Mouse (Mus musculus) c-Kit-negative CD71-positive TER-119-positive erythroid progenitor cells, embryonic 14.5 days (primary cell): Measurements from ENCODE around the gene Gm49355.
A peak's percentile ranks its signal among the peaks of the same experiment; 100 is the strongest.
"Not testable (repeated sequence)": the region's sequence is repeated elsewhere in the genome, so short reads cannot be mapped to it uniquely, and the experiment has no call there.

Experiments
- DNase-seq: peaks from one replicate; pipeline ENCODE4 v3.0.0-alpha.2; 2013; ENCODE audit warnings: low read depth, low spot score

Gene Gm49355

DNA sequence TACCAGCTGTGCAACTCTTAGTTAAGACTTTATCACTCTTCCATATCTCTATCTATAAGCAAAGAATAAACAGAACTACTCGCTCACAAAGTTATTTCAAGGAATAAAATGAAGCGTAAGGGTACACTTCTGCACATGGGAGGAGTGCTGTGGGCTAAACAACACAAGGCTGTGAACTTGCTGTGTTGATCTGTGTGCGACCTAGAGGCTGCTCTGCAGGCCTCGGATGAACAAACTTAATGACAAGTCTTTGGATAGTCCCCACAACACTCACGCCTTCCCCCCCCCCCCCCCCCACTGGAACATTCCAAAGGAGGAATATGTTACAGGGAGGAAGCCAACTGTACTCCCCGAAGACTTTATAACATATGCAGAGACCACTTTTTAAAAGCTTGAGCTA lies at the start of gene Gm49355:
Gene Gm49355 (plus strand): TSS at position 336 of the 400 bp plus-strand sequence.
- no peak for DNase-seq

- no peak for DNase-seq
These were observed 40.0 kb upstream of the Gm49355 start for GRCm38 (mm10) chr14:12243726-12244125.

GRCm38 (mm10) chr14:12276031-12276430 lies 7.7 kb upstream of the Gm49355 start:
- no peak for DNase-seq

- peak; percentile 57 for DNase-seq
These were observed 551 bp downstream of the Gm49355 start, which contains the start of gene 3830406C13Rik for GRCm38 (mm10) chr14:12284141-12284912. 3830406C13Rik (plus strand) TSS chr14:12284173.

- DNase-seq: not testable (repeated sequence)
These were observed 6.0 kb downstream of the Gm49355 start for GRCm38 (mm10) chr14:12289747-12290146.

- no peak for DNase-seq
These were observed 12.6 kb downstream of the Gm49355 start for GRCm38 (mm10) chr14:12296391-12296790.

GRCm38 (mm10) chr14:12299171-12299570 lies 15.4 kb downstream of the Gm49355 start:
- no peak for DNase-seq

DNA sequence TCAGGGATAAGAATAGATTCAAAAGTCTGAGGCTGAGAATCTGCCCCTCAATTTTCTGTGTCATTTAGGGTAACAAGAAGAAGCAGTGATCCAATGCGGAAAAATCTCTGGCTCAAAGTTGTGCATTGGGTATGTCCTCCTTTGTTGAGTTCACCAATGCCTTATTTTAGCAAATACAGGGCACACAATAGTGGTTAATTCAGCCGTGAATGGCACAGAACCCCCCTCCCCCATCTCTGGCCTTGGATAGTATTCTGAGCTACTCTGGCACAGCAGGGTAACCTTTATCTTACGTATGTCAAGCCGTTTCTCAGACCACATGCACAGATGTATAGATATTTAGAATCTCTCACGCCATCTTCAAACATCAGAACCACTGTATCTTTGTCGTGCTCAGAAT lies 15.9 kb downstream of the Gm49355 start:
- DNase-seq: no peak

- DNase-seq: no peak
These were observed 16.5 kb downstream of the Gm49355 start for GRCm38 (mm10) chr14:12300275-12300674.

DNA sequence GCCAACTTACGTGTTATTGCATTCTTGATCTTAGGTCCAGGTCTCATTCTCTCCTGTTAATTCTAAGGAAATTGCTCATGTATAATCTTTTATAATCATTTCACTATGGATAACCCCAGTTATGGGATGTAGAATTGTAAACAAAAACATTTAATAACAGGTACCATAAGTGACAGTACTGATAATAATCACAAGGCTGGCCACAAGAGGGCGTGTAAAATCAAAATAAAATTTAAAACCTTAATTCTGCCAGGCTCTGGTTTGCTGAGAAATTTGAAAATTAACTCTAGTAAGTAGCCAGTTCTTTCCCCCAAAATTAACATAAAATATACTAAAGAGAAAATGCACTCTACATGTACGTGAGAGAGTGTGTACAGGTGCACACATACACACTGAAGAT lies 16.9 kb downstream of the Gm49355 start:
- no peak for DNase-seq

- DNase-seq: no peak
These were observed 19.3 kb downstream of the Gm49355 start for GRCm38 (mm10) chr14:12303106-12303505.

GRCm38 (mm10) chr14:12333622-12334021 lies 49.8 kb downstream of the Gm49355 start:
- DNase-seq: no peak

DNA sequence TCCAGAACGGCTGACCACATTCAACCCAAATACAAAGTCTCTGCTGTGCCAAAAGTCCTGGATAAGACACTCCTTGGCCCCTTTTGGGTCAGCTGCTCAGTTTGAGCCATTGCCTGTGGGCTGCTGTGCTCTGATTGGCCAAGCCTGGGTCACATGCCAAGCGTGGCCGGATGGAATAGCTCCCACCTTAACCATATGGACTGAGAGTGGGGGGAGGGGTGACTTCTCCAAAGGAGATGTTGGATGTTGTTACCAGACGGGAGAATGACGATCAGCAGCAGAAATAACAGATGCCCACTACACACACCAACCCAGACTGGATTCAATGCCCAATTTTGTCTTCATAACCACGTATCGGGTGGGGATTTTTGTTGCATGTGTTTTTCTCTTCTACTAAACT lies 51.1 kb downstream of the Gm49355 start:
- no peak for DNase-seq

DNA sequence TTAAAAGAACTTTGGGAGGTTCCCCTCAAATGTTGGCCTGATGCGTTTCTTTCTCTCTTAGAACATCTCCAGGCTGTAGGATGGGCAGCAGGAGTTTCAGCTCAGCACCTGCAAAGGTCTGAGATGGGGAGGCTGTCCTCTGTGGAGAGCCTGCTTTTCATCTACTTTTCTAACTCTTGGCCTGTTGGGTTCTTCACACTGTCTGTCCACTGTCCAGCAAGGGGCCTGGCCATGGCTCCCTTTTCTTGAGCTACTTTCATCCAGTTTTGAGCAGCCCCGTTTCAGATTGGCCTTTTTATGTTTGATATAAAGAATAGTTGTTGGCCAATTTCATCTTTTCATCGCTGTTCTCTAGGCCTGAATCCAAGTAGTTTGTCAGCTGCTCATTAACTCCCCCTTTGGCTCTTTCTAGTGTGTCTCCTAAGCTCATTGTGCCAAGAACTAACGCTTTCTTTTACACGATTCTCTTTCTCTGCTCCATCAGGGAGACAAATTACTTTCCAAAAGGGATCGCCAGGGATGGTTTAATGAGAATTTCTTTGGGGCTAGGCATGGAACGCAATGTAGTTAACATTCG lies 53.7 kb downstream of the Gm49355 start:
- DNase-seq: no peak

- DNase-seq: no peak
These were observed 54.4 kb downstream of the Gm49355 start for GRCm38 (mm10) chr14:12337998-12338809.

- no peak for DNase-seq
These were observed 55.2 kb downstream of the Gm49355 start for GRCm38 (mm10) chr14:12338811-12339565.

DNA sequence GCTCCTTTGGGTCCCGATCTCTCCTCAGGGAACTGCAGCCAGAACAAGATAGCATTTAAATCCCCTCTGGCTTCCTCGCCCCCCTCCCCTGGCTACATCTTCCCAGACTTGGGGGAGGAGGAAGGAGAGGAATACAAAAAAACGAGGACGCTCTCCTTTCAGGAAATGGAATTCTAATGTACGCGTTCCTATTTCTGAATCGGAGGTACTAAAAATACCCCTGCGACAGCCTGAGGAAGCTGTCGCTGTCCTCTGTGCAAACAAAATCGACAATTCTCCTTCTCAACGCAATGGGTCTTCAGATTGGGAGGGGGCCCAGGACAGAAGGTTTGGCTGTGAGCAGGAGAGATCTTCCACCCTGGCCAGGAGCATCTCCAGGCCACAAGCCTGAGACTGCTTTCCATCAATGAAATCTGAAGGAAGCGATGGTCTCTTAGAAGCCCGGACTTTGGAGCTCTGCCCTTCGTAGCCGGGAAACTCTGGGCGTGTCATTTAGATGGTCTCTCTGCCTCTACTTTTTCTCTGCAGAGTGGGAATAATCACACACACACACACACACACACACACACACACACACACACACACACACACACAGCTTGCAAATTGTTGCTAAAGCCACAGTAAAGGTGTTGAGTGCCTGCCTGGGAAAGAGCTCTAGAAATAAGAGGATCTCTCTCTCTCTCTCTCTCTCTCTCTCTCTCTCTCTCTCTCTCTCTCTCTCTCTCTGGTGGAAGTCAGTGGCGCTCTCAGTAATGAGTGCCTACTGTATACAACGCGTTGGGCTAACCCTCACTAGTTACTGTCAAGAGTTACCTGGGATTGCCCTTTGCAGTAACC lies 56.7 kb downstream of the Gm49355 start:
- no peak for DNase-seq

GRCm38 (mm10) chr14:12341075-12341788 lies 57.5 kb downstream of the Gm49355 start:
- DNase-seq: no peak

DNA sequence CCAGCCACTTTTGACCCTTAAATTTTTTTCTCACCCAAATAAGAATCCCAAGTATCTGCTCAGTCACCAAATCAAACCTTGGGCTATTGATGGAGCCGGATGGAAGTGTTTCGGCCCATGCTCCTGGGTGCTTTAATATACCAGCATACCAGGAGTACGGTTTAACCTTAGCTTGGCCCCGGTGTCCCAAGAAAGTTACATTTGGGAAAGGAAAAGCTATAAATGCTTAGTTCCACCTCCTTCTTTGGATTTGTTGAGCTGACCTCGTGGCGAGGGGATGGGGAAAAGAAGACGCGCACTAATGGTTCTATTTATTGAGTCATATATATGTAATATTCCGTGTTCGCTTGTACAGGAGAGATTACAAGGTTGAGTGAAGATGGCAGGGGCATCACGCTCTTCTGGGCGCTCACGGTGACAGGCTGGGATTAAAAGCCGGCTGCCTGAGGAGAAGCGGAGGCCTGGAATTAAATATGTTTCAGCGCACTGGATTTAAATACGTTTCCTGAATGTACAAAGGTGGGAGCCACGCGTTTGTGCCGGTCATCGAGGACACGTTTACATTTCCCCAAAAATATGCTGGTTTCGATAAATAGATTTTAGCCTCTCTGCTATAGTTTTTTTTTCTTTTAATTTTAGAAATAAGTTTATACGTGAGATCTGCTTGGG lies 58.1 kb downstream of the Gm49355 start:
- no peak for DNase-seq
